Mouse (Mus musculus) bone marrow, adult 2 months (tissue): ENCODE measurements around the gene Tcea2. TPM values are rescaled to one million over a fixed set of nuclear protein-coding genes. Genes with fewer than 3 reads are reported as not detected.

Experiments used
- H3K27ac ChIP-seq: fragments of 200-500 bp; 2 replicates; pipeline ENCODE4 v1.5.1; 2012; ENCODE audit warnings: low read depth, mild to moderate bottlenecking, control low read depth, inconsistent platforms, low read length; ENCODE audit not compliant: control insufficient read depth, poor library complexity, insufficient read depth
- H3K4me1 ChIP-seq: fragments of 200-500 bp; 2 replicates; pipeline ENCODE4 v1.6.1; 2011; ENCODE audit warnings: low read length; ENCODE audit not compliant: control insufficient read depth, insufficient read depth
- H3K4me3 ChIP-seq: fragments of 200-500 bp; replicated peaks from 2 replicates; pipeline ENCODE3; 2011; ENCODE audit warnings: mild to moderate bottlenecking, low read depth, low read length, control low read depth; ENCODE audit not compliant: control insufficient read depth
- CTCF ChIP-seq: fragments of 200-500 bp; IDR thresholded peaks from 2 replicates; pipeline ENCODE4 v1.5.1; 2011; ENCODE audit warnings: low read length, control low read depth; ENCODE audit not compliant: control insufficient read depth, insufficient read depth
- POLR2A ChIP-seq: fragments of 200-500 bp; IDR thresholded peaks from 2 replicates; pipeline ENCODE4 v1.6.1; 2011; ENCODE audit warnings: low read depth, mild to moderate bottlenecking, control low read depth, low read length, borderline replicate concordance; ENCODE audit not compliant: control insufficient read depth
- WGBS: fragments of 180-500 bp; shearing (Covaris S2); methylation state at CpG from one replicate; pipeline ENCODE4 v1.1.7; 2018; 5-methylcytosine and 5-hydroxymethylcytosine counted together
- polyA plus RNA-seq: library from polyadenylated mRNA; stranded (reverse); fragments of >200 nt; gene quantifications from 2 replicates; pipeline ENCODE4 v1.2.4, GENCODE M21; 2011; ENCODE audit warnings: low replicate concordance; ENCODE audit not compliant: missing spikeins, insufficient read depth, insufficient read length

Tcea2 gene
- polyA plus RNA-seq, 1 experiment = 20.3 TPM

- H3K4me3 ChIP-seq = no peak overlapping the region
- peak; percentile 52; the same call in 1 of the 2 replicates for TF ChIP-seq CTCF
- no peak for TF ChIP-seq POLR2A
- WGBS = 15% methylated on average over 3 of the region's 3 CpGs
- no peaks in the 10 kb centered on the region for H3K4me1 ChIP-seq
- H3K27ac ChIP-seq = no peak overlapping the region
Measured at GRCm38 (mm10) chr2:181722213-181722612, 42.1 kb downstream of the Tcea2 start.

DNA sequence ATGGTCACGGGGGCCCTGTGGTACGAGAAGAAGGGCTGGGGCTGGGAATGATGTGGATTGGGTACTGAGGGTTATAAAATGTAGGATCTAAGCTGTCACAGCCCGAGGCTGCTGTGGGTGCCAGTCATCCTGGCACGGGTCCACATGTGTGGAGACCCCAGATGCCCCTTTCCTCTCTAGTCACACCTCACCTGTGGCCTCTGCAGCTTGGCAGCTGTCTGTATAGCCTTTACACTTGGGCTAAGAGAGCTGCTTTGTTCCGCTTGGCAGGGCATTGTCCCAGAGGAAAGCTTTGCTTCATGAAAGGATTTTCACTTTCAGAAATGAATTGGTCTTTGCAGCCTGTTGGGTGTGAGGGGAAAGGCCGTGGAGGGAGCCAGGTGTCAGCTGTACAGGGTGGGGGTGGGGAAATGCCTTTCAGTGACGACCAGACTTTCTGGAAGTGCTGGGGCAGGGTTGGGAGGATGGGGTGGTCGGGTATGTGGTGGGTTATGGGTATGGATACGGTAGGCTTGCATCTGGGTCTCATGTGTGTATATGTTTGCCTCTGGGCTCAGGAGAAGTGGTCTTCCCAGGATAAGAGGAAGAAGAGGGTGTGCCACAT, 47.7 kb downstream of the Tcea2 start:
- 53% methylated on average over 9 of the region's 9 CpGs for WGBS
- no peak overlapping the region for H3K27ac ChIP-seq
- no peak overlapping the region for H3K4me3 ChIP-seq
- no peak for TF ChIP-seq CTCF
- no peak for TF ChIP-seq POLR2A
- no peaks in the 10 kb centered on the region for H3K4me1 ChIP-seq

- no peak overlapping the region for H3K4me3 ChIP-seq
- no peak for TF ChIP-seq CTCF
- TF ChIP-seq POLR2A = no peak
- no peak overlapping the region for H3K27ac ChIP-seq
- no peaks in the 10 kb centered on the region for H3K4me1 ChIP-seq
- WGBS = 40% methylated on average over 3 of the region's 3 CpGs
Measured at GRCm38 (mm10) chr2:181730051-181730450, 49.9 kb downstream of the Tcea2 start.

Other genes starting within 250 kb of the Tcea2 start
- gene Zbtb46, start 220.9 kb upstream of the Tcea2 start, polyA plus RNA-seq = 5.2 and 9.7 TPM in 2 replicates
- not detected in 2 replicates for gene Abhd16b, start 187.1 kb upstream of the Tcea2 start, polyA plus RNA-seq
- gene Tpd52l2, start 183.2 kb upstream of the Tcea2 start, polyA plus RNA-seq = 27.0 and 32.9 TPM in 2 replicates
- 24.4 and 43.8 TPM in 2 replicates for gene Dnajc5, start 159.8 kb upstream of the Tcea2 start, polyA plus RNA-seq
- gene Uckl1, start 95.4 kb upstream of the Tcea2 start, polyA plus RNA-seq = 36.5 and 129 TPM in 2 replicates
- gene Prpf6, start 88.4 kb upstream of the Tcea2 start, polyA plus RNA-seq = 15.7 and 27.7 TPM in 2 replicates
- gene Zfp512b, start 87.5 kb upstream of the Tcea2 start, polyA plus RNA-seq = 12.6 and 31.9 TPM in 2 replicates
- 0.75 and 6.5 TPM in 2 replicates for gene Samd10, start 81.1 kb upstream of the Tcea2 start, polyA plus RNA-seq
- not detected in 2 replicates for gene Gm29797, start 23.3 kb upstream of the Tcea2 start, polyA plus RNA-seq
- gene Sox18, start 8.7 kb upstream of the Tcea2 start, polyA plus RNA-seq = 7.4 and 7.5 TPM in 2 replicates
- gene Rgs19, start 13.7 kb downstream of the Tcea2 start, polyA plus RNA-seq = 57.1 and 170 TPM in 2 replicates
- not detected in 2 replicates for gene Lkaaear1, start 18.1 kb downstream of the Tcea2 start, polyA plus RNA-seq
- 2.1 TPM in 1 of 2 replicates, not detected in the other for gene Oprl1, start 34.7 kb downstream of the Tcea2 start, polyA plus RNA-seq
- not detected in 2 replicates for gene Myt1, start 83.0 kb downstream of the Tcea2 start, polyA plus RNA-seq
- 9.9 and 11.2 TPM in 2 replicates for gene Pcmtd2, start 157.5 kb downstream of the Tcea2 start, polyA plus RNA-seq
- 10.4 and 11.9 TPM in 2 replicates for gene Polr3k, start 184.0 kb downstream of the Tcea2 start, polyA plus RNA-seq